Mouse (Mus musculus) megakaryocyte progenitor cell, adult 5-6 weeks (primary cell): ENCODE results near the gene Atrnl1. TPM values are rescaled to one million over a fixed set of nuclear protein-coding genes. Genes with fewer than 3 reads are reported as not detected.
"Not testable (repeated sequence)": the region's sequence is repeated elsewhere in the genome, so short reads cannot be mapped to it uniquely, and the experiment has no call there.

Experiments used
- ATAC-seq: replicated peaks from 2 replicates; pipeline ENCODE4 v1.8.0; 2016; ENCODE audit warnings: mild to moderate bottlenecking, moderate TSS enrichment, inconsistent platforms; ENCODE audit not compliant: poor library complexity
- total RNA-seq, 2 experiments: library from RNA; stranded (forward) in 1 of 2; stranded (reverse) in 1 of 2; fragments of 157-497, 149-512 nt in 1 of 2; fragments of 200-1000 nt in 1 of 2; gene quantifications; 2 replicates each; pipeline versions ENCODE4 v1.2.3 to v1.2.4; 2015 to 2017

The Atrnl1 gene
- total RNA-seq, 2 experiments from 2014 or later: 11.7 to 15.1 TPM

DNA sequence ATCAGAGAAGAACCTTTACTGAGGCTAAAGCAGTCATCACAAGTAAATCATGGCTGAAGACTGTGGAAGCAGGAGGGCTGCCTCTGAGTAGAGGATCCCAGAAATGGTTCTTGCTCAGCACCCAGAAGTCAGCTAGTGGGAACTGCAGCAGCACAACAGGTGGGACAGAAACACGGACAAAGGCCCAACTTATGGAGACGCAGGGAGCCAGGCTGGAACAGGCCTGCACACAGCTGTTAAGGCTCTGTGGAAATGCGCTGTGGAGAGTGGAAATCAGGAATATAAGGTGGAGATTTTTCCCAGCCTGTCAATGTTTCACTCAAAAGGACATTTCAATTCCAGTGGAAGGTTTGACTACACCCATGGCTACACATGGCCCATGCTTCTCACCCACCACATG, 406.6 kb downstream of the Atrnl1 start:
- ATAC-seq: no peak

DNA sequence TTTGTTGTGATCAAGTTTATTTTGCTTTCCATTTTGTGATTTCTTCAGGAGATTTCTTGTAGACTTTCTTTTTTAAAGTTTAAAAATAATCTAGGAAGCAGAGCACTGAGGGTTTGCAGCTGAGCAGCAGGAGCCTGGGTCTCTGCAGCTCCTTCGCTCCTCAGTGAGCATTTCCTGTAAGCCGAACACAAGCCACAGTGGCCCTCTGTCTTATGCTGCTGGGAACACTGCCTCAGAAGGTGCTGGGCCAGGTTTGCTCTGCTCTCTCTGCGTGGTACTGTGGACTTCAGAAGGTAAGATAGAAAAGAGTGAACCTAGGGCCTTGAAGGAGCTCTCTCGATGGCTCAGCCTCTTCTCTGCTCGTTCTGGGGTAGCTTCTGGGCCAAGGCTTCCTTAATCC, 407.9 kb downstream of the Atrnl1 start:
- ATAC-seq: no peak

DNA sequence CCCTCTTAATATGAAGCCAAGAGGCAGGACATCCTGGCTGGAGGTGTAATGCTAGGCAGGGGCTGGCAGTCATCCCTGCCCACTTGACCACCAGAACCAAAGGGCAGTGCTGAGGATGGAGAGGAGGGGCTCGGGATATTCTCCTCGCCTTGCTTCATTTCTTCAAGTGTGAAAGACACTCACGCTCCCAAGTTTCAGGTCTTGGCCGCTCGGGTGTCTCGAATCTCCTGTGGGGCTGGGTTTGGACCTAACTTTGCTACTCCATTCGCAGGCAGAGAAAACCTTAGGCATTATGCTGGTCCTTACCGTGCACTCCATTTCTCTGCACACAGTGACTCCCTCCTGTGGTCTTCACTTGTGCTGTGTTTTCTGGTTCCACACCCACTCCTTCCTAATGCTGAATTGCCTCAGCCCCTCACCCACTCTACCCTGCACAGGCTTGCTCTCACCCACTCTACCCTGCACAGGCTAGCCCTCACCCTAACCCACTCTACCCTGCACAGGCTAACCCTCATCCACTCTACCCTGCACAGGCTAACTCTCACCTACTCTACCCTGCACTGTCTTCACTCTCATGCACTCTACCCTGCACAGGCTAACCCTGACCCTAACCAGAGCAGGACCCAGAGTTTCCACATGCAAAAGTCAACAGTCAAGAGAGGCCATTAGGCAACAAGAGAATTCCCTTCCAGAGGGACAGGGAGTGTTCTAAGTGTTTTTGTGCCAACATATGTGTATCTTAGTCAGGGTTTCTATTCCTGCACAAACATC, 410.9 kb downstream of the Atrnl1 start:
- ATAC-seq: no peak

DNA sequence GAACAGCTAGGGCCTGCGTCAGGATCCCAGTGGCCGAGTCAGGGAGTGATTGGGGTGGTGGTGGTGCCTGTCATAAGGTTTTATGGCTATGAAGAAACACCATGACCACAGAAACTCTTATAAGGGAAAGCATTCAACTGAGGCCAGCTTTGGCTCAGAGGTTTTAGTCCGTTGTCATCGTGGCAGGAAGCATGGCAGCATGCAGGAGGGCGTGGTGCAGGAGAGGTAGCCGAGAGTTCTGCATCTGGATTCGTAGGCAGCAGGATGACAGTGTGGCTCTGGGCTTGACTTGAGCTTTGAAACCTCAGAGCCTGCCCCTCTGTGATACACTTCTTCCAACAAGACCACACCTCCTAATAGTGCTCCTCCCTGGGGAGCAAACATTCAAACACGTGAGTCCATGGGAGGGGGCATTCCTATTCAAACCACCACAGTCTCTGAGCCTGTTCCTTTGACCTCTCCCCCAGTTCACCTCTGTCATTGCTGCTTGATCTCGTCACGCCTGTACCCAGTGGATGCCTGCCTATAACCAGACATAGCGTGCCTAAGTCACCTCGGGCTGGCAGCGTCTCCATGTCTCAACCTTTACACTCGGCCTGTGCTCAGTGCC, 412.5 kb downstream of the Atrnl1 start:
- ATAC-seq: no peak

DNA sequence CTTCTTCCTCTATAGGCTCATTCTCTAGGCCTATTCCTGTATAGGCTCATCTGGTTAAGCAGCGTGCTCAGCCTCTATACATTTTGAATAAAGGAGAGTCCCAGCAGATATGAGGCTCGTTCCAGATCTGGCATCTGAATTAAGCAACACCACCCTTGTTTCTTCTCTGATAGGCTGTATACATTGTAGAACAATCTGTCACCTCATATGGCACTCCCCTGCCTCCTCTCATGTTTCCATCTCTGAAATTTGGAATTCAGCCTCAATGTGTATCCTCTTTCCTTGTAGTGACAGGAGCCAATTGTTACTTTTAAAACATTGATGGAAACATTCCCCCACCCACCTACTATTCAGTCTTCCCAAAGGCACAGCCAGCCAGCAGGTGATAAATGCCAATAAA, 414.2 kb downstream of the Atrnl1 start:
- no peak for ATAC-seq

DNA sequence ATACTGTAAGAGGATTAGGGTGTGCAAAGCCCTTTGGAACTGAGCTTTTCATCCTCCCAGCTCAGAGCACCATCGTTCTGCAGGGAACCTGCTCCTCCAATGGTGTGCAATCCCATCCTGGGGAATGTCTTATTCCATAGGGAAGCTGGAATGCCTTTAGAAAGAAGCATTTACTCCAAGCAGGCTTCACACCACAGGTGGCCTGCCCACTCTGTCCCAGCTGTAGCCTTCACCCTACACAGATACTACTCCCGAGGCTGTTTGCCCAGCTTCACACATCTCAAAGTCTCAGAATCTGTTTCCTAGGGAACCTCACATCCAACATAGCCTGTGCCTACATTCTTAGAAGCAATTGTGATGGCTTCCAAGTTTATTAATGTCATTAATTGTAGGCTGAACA, 418.8 kb downstream of the Atrnl1 start:
- no peak for ATAC-seq

DNA sequence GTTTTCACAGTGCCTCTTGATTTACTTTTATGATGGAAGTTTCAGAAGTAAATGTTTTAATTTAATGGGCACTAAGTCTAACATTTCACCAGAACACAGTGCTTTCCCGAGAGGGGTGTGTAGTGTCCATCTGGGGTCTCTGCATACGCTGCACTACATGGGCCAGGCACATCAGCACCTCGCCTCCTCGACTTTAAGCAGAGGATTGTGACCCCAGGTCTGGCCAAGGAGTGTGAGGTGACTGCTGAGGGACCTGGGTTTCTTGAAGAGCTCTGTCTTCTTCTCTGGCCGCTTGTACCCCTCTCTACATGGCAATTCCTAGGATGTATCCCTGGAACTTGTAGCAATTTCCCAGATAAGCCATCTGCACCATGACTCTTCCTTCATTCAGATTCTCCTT, 422.4 kb downstream of the Atrnl1 start:
- no peak for ATAC-seq

DNA sequence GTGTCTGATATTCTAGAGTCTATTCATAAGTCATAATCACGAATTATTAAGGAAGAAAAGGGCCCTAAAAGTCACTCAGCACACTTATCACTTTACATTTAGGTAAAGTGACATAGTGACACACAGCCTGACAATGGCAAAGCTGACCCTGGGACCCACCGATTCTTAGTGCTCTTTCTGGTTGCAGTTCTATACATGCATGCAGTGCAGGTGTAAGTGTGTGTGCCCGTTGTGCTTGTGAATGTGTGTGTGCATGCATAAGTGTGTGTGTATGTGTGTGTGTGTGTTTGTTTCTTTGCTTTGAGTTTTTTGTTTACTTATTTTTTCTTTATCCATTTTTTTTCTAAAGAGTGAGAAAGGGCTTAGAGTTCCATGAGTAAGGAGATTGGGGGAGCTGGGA, 425.3 kb downstream of the Atrnl1 start:
- no peak for ATAC-seq

DNA sequence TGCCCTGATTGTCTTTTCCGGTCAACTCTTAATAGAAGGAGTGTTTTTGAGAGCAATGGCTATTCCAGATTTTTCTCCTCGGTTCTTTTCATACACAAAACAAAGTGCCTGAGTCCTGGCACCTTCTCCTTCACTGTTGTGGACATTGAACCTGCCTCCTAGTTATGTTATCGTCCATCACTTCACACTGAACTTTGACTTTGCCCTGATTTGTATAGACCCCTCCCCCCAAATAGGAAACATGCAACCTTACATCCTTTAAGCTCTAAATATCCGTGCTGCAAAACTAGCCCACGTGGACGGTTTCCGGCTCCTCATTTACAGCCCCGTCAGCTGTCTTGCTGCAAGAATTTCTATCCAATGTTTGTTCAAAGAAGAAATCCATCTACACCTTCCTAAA, 432.3 kb downstream of the Atrnl1 start:
- ATAC-seq: no peak

DNA sequence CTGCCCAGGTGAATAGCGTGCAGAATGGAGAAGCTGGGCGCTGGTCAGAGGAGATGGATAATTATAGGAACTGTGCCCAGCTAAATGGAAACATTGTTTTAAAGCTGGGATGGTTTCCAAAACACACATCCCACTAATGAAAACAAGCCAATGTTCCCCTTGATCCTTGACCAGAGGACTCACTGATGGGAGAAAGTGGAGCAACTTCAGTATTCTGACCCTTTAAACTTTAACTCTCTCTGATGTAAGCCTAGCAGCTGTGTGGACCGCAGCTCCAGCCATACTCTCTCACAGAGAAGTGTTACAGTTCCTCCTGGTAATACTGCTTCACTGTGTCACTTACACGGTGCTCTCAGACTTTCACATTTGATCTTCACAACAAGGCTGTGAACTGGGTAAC, 432.7 kb downstream of the Atrnl1 start:
- no peak for ATAC-seq

DNA sequence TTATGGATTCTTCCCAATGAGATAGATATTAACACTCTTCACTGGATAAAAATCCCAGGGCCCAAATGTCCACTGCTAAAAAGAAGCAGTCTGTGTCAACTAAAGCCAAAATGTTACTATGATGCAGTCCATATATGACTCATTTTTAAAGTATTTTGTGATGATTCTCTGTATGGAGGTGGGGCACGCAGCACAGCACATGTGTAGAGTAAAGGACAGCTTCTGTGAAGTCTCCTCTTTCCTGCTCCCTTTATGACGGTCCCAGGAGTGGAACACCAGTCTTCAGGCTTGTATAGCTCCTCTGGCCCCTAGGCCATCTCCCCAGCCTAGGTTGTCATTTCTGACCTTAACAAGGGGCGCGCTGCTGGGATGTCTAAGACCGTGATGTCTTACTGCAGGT, 434.0 kb downstream of the Atrnl1 start:
- ATAC-seq: no peak

DNA sequence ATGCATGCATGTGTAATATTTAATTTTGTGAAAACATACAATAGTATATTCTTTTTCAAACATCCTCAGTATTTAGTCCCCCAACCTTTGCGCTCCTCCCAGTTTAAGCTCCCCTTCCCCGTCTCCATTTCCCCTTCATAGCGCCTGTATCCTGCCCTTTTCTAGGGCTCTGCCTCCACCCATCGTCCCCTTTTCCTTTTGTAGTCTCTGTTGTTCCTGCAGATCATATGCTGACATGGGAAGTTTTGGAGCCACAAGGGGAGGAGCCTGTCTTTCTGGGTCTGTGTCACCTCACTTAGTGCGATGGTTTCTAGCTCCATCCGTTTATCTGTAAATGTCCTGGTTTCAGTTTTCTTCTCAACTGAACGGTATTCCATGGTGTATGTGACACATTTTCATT, 435.8 kb downstream of the Atrnl1 start:
- no peak for ATAC-seq

DNA sequence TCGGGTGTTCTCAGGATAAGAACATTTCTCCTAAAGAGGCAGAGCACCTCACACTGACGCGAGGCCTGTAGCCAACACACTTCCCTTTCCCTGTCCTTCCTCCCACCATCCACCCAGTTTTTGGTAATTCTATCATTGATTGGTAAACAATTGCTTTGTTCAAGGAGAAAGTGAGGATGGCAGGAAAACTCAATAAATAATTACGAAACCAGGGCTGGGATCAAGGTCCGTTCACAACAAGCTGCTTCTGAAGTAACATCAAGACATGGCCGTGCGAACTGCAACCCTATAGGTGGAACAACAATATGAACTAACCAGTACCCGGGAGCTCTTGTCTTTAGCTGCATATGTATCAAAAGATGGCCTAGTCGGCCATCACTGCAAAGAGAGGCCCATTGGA, 439.6 kb downstream of the Atrnl1 start:
- not testable (repeated sequence) for ATAC-seq

DNA sequence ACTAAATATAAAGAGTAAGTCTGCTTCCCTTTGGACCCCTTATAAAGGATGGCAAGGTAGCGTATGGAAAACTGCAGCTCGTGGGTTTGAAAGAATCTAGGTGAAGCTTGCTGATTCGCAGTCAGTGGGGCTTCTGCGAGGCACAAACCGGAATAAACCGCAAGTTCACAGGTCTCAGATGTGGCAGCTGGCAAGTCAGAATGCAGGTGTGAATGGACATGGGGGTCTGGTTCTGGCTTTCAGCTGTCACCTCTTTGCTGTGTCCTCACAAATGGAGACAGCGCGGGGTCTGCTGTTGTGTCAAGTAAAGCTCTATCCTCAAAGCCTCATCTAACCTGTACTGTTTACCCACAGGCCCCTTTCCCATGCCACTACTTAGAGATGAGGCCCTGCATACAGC, 440.2 kb downstream of the Atrnl1 start:
- ATAC-seq: no peak

DNA sequence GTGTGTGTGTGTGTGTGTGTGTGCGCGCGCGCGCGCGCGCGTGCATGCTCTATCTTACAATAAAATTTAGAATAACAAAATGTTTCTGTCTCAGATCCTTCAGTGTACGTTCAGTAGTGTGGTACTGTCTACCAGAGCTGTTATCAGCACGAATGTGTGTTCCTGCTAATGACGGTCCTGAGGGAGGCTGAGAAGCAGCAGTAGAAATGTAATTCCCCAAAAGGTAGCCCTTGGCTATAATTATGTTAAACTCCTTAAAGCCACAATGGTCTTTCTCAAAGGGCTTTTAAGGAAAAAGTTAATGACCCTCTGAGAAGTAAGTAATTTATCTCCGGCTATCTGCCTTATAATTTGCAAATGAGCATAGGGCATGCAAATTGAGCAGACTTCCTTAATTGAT, 441.1 kb downstream of the Atrnl1 start:
- no peak for ATAC-seq

DNA sequence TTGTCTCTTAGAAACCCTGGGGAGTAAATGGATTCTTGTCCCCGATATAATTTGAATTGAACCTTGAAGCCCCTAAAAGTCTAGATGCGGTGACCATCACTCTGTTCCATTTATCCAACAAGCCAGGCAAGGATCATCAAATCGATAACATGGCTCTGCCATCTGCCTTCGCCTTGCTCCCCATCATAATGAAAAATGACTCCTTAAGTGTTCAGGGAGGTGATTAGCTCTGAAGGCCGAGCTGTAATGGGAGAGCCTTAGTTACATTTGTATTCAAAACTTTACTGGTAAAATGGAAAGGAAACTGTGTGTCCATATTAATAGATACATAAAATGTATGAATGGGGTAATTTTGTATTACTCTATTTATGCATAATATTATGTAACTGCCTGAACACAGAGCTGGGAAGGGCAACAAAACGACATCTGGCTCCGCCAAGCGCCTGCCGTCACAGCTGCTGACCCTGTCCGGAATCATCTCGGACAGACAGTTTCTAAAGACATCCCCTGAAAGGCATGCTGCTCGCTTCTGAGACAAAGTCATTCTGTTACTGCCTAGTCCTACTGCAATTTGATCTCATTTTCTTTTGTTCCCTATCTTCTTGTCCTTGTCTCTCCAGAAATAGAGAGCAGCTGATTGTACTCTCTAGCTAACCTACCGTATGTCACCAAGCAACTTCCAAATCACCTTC, 441.8 kb downstream of the Atrnl1 start:
- no peak for ATAC-seq

DNA sequence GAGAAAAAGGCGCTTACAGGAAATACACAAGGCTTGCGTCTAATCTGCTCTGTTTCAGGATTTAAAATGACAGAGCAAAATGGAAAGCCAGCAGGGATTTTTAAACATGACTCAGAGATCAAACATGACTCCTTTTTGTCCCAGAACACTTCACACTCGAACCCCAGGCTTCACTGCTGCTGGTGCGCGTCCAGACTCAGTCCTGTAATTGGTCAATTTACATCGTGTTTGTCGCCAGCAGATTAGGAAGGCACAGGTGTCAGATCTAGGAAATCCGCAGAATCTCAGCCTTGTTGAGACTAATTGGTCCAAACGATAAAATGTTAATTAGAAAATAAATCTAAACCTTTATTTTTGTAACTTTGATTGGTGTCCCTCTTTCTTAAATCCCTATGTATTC, 448.9 kb downstream of the Atrnl1 start:
- ATAC-seq: no peak

DNA sequence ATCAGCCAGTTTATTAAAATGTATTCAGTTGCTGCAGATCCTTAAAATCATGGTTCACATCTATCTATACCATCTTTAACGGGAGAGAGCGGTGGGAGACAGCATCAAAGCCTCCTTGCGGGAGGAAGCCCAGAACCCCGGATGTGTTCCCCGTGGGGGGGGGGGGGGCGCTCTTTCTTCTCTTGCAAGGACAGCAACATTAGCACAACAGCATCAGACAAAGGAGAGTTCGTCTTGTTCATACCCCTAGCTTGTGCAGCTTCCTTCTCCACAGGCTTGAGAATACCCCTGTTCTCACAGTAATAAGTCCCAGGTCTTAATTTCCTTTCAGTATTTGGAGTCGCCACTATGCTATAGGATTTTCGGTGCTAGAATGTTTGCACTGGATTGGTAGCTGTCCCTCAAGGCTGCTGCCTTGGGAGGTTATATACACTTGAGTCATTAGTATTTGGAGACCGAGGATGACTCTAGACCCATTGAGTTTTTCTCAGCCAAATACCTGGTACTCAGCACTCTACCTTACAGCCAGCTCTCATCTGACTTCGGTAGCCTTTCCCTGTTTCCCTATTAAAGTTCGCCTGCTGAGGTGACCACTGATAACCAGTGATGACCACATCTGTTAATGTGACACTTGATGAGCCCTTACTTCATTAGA, 449.5 kb downstream of the Atrnl1 start:
- no peak for ATAC-seq

DNA sequence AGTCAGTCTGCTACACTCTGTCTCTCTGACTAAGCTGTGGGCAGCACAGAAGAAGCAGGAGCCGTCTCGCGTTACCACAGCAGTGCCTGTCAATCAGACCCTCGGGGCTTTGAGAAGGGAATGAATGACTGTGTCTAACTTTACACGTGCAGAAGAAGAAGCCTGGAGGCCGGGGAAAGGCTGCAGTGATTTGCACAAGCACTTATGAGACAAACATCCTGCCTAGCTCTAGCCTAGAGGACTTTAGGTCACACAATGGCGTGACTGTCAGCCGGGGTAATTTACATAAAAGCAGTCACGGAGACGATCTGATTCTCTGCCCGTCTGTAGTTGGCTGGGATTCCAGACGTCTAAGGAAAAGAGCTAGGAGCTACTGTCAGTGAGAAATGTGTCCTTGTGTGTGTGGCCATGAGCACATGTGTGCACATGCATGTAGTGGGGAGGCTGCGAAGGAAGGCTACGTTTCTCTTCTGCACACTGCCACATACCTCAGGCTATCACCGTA, 450.1 kb downstream of the Atrnl1 start:
- ATAC-seq: no peak

DNA sequence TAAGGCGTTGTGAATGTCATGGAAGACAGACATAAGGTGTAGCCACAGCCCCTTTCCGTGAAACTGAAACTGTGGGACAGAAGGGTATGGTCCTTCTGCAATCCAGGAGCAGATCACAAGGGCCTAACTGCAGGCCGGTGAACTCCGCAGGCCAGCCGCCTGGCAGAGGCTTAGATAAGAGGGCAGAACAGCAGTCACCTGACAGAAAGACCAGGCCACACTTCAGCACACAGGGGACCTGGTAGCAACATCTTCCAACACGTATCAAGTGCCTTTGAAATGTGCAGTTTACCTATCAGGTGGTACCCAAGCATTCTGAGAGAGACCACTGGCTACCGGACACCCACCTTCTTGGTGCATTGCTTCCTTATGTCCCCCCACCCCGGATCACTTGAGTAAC, 451.1 kb downstream of the Atrnl1 start:
- no peak for ATAC-seq

DNA sequence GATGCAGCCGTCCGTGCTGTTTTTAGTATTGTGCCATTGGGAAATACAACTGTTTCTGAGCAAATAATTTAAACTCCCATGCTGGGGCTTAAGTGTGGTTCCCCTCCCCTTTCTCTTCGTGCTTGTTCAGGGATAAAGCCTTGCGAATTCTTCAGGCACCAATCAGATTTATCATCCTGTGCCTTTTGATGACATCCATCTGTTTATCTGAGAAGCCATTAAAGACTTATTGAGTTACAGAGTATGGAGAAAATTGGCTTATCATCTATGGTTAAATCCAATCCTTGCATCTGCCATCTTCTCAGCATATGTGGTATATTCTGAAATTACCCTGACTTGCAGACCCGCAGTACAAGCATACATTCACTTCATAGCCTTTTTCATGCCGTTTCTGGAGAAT, 452.7 kb downstream of the Atrnl1 start:
- no peak for ATAC-seq
